Mouse (Mus musculus): ENCODE measurements around the gene Gm19426. TPM values are rescaled to one million over a fixed set of nuclear protein-coding genes. Genes with fewer than 3 reads are reported as not detected.

The Gm19426 gene
- polyA plus RNA-seq (2014; fragmentation: Nextera tagmentation; extraction: Ambion mirVana) = 3.1 and 3.8 TPM in 2 replicates

GRCm38 (mm10) chr2:84743561-84743960 lies at the start of gene Gm19426:
Gene Gm19426 (minus strand): TSS chr2:84743655.
- ATAC-seq = peak; percentile 92
- Histone ChIP-seq H3K9me3 (replicated peaks; ENCODE audit: control insufficient read depth, low read length) (no peaks in the 10 kb centered on the region), H3K27me3 (replicated peaks; ENCODE audit: control insufficient read depth, insufficient read depth, low read length) (no peaks in the 10 kb centered on the region), H3K27ac (ENCODE audit: low read depth, low read length) (peak within 1 kb of the TSS; percentile 98), H3K4me2 (ENCODE audit: low read length) (peak within 1 kb of the TSS; percentile 89), H3K4me3 (ENCODE audit: low read depth, low read length) (peak within 1 kb of the TSS; percentile 75), H3K36me3 (ENCODE audit: control insufficient read depth, insufficient read depth, low read length) (peaks cover 3% of the 10 kb centered on the region; the same call in 1 of the 2 replicates), H3K4me1 (ENCODE audit: control insufficient read depth, insufficient read depth, low read length) (peaks cover 37% of the 10 kb centered on the region), H3K9ac (ENCODE audit: low read length) (peak within 1 kb of the TSS; percentile 94)
- WGBS = under 1% methylated on average over 25 of the region's 25 CpGs
- peak; percentile 98 for DNase-seq (ENCODE audit: low spot score)

- Histone ChIP-seq H3K9me3 (replicated peaks; ENCODE audit: control insufficient read depth, low read length) (no peaks in the 10 kb centered on the region), H3K27me3 (replicated peaks; ENCODE audit: control insufficient read depth, insufficient read depth, low read length) (no peaks in the 10 kb centered on the region), H3K4me1 (ENCODE audit: control insufficient read depth, insufficient read depth, low read length) (no peaks in the 10 kb centered on the region), H3K27ac (ENCODE audit: low read depth, low read length) (no peak overlapping the region), H3K4me2 (ENCODE audit: low read length) (no peak overlapping the region), H3K36me3 (ENCODE audit: control insufficient read depth, insufficient read depth, low read length) (no peaks in the 10 kb centered on the region), H3K4me3 (ENCODE audit: low read depth, low read length) (no peak overlapping the region), H3K9ac (ENCODE audit: low read length) (no peak overlapping the region)
- no peak for ATAC-seq
- DNase-seq (ENCODE audit: low spot score) = no peak
- WGBS = 96% methylated on average over 3 of the region's 3 CpGs
Measured at GRCm38 (mm10) chr2:84793154-84793553, 49.7 kb upstream of the Gm19426 start.

- Histone ChIP-seq H3K4me3 (ENCODE audit: low read depth, low read length) (no peak overlapping the region), H3K27me3 (replicated peaks; ENCODE audit: control insufficient read depth, insufficient read depth, low read length) (no peaks in the 10 kb centered on the region), H3K27ac (ENCODE audit: low read depth, low read length) (no peak overlapping the region), H3K36me3 (ENCODE audit: control insufficient read depth, insufficient read depth, low read length) (no peaks in the 10 kb centered on the region), H3K4me2 (ENCODE audit: low read length) (no peak overlapping the region), H3K9ac (ENCODE audit: low read length) (no peak overlapping the region), H3K9me3 (replicated peaks; ENCODE audit: control insufficient read depth, low read length) (no peaks in the 10 kb centered on the region), H3K4me1 (ENCODE audit: control insufficient read depth, insufficient read depth, low read length) (no peaks in the 10 kb centered on the region)
- WGBS = 90% methylated on average over 3 of the region's 3 CpGs
- ATAC-seq (no peak), DNase-seq (ENCODE audit: low spot score) (no peak)
Measured at GRCm38 (mm10) chr2:84792516-84792915, 49.1 kb upstream of the Gm19426 start.

GRCm38 (mm10) chr2:84790418-84790817 lies 47.0 kb upstream of the Gm19426 start:
- WGBS = 63% methylated on average over 9 of the region's 9 CpGs
- no peaks in the 10 kb centered on the region for H3K27me3 ChIP-seq (replicated peaks; ENCODE audit: control insufficient read depth, insufficient read depth, low read length)
- no peak overlapping the region for H3K4me2 ChIP-seq (ENCODE audit: low read length)
- H3K27ac ChIP-seq (ENCODE audit: low read depth, low read length) = no peak overlapping the region
- H3K4me3 ChIP-seq (ENCODE audit: low read depth, low read length) = no peak overlapping the region
- ATAC-seq = no peak
- H3K36me3 ChIP-seq (ENCODE audit: control insufficient read depth, insufficient read depth, low read length) = no peaks in the 10 kb centered on the region
- no peaks in the 10 kb centered on the region for H3K4me1 ChIP-seq (ENCODE audit: control insufficient read depth, insufficient read depth, low read length)
- DNase-seq (ENCODE audit: low spot score) = no peak
- no peaks in the 10 kb centered on the region for H3K9me3 ChIP-seq (replicated peaks; ENCODE audit: control insufficient read depth, low read length)
- H3K9ac ChIP-seq (ENCODE audit: low read length) = no peak overlapping the region

- no peak overlapping the region for H3K9ac ChIP-seq (ENCODE audit: low read length)
- no peaks in the 10 kb centered on the region for H3K9me3 ChIP-seq (replicated peaks; ENCODE audit: control insufficient read depth, low read length)
- ATAC-seq (no peak), DNase-seq (ENCODE audit: low spot score) (no peak)
- H3K27me3 ChIP-seq (replicated peaks; ENCODE audit: control insufficient read depth, insufficient read depth, low read length) = no peaks in the 10 kb centered on the region
- no peaks in the 10 kb centered on the region for H3K4me1 ChIP-seq (ENCODE audit: control insufficient read depth, insufficient read depth, low read length)
- H3K36me3 ChIP-seq (ENCODE audit: control insufficient read depth, insufficient read depth, low read length) = no peaks in the 10 kb centered on the region
- WGBS = 86% methylated on average over 3 of the region's 3 CpGs
- H3K4me3 ChIP-seq (ENCODE audit: low read depth, low read length) = no peak overlapping the region
- H3K27ac ChIP-seq (ENCODE audit: low read depth, low read length) = no peak overlapping the region
- H3K4me2 ChIP-seq (ENCODE audit: low read length) = no peak overlapping the region
Measured at GRCm38 (mm10) chr2:84788316-84788715, 44.9 kb upstream of the Gm19426 start.

- H3K9ac ChIP-seq (ENCODE audit: low read length) = no peak overlapping the region
- no peak for DNase-seq (ENCODE audit: low spot score)
- no peak for ATAC-seq
- H3K36me3 ChIP-seq (ENCODE audit: control insufficient read depth, insufficient read depth, low read length) = no peaks in the 10 kb centered on the region
- no peak overlapping the region for H3K4me3 ChIP-seq (ENCODE audit: low read depth, low read length)
- no peak overlapping the region for H3K27ac ChIP-seq (ENCODE audit: low read depth, low read length)
- no peaks in the 10 kb centered on the region for H3K9me3 ChIP-seq (replicated peaks; ENCODE audit: control insufficient read depth, low read length)
- 91% methylated on average over 3 of the region's 3 CpGs for WGBS
- H3K4me2 ChIP-seq (ENCODE audit: low read length) = no peak overlapping the region
- H3K27me3 ChIP-seq (replicated peaks; ENCODE audit: control insufficient read depth, insufficient read depth, low read length) = no peaks in the 10 kb centered on the region
- no peaks in the 10 kb centered on the region for H3K4me1 ChIP-seq (ENCODE audit: control insufficient read depth, insufficient read depth, low read length)
Measured at GRCm38 (mm10) chr2:84783840-84784566, 40.5 kb upstream of the Gm19426 start.

- Histone ChIP-seq H3K27me3 (replicated peaks; ENCODE audit: control insufficient read depth, insufficient read depth, low read length) (no peaks in the 10 kb centered on the region), H3K27ac (ENCODE audit: low read depth, low read length) (no peak overlapping the region), H3K9ac (ENCODE audit: low read length) (no peak overlapping the region), H3K4me1 (ENCODE audit: control insufficient read depth, insufficient read depth, low read length) (no peaks in the 10 kb centered on the region), H3K9me3 (replicated peaks; ENCODE audit: control insufficient read depth, low read length) (no peaks in the 10 kb centered on the region), H3K36me3 (ENCODE audit: control insufficient read depth, insufficient read depth, low read length) (no peaks in the 10 kb centered on the region), H3K4me2 (ENCODE audit: low read length) (no peak overlapping the region), H3K4me3 (ENCODE audit: low read depth, low read length) (no peak overlapping the region)
- no peak for DNase-seq (ENCODE audit: low spot score)
- 86% methylated on average over 1 of the region's 1 CpGs for WGBS
- no peak for ATAC-seq
Measured at GRCm38 (mm10) chr2:84783315-84783714, 39.9 kb upstream of the Gm19426 start.

GRCm38 (mm10) chr2:84779210-84779609 lies 35.8 kb upstream of the Gm19426 start:
- Histone ChIP-seq H3K9me3 (replicated peaks; ENCODE audit: control insufficient read depth, low read length) (no peaks in the 10 kb centered on the region), H3K4me1 (ENCODE audit: control insufficient read depth, insufficient read depth, low read length) (peaks cover 9% of the 10 kb centered on the region), H3K9ac (ENCODE audit: low read length) (no peak overlapping the region), H3K4me3 (ENCODE audit: low read depth, low read length) (no peak overlapping the region), H3K4me2 (ENCODE audit: low read length) (no peak overlapping the region), H3K27me3 (replicated peaks; ENCODE audit: control insufficient read depth, insufficient read depth, low read length) (no peaks in the 10 kb centered on the region), H3K36me3 (ENCODE audit: control insufficient read depth, insufficient read depth, low read length) (no peaks in the 10 kb centered on the region), H3K27ac (ENCODE audit: low read depth, low read length) (no peak overlapping the region)
- WGBS = 58% methylated on average over 6 of the region's 6 CpGs
- DNase-seq (ENCODE audit: low spot score) = no peak
- no peak for ATAC-seq

- no peak overlapping the region for H3K4me2 ChIP-seq (ENCODE audit: low read length)
- peak; percentile 39 for DNase-seq (ENCODE audit: low spot score)
- no peaks in the 10 kb centered on the region for H3K36me3 ChIP-seq (ENCODE audit: control insufficient read depth, insufficient read depth, low read length)
- no peak for ATAC-seq
- H3K4me1 ChIP-seq (ENCODE audit: control insufficient read depth, insufficient read depth, low read length) = peaks cover 9% of the 10 kb centered on the region
- WGBS = 58% methylated on average over 3 of the region's 3 CpGs
- no peak overlapping the region for H3K9ac ChIP-seq (ENCODE audit: low read length)
- H3K27ac ChIP-seq (ENCODE audit: low read depth, low read length) = no peak overlapping the region
- H3K4me3 ChIP-seq (ENCODE audit: low read depth, low read length) = no peak overlapping the region
- H3K9me3 ChIP-seq (replicated peaks; ENCODE audit: control insufficient read depth, low read length) = no peaks in the 10 kb centered on the region
- no peaks in the 10 kb centered on the region for H3K27me3 ChIP-seq (replicated peaks; ENCODE audit: control insufficient read depth, insufficient read depth, low read length)
Measured at GRCm38 (mm10) chr2:84777706-84778105, 34.3 kb upstream of the Gm19426 start.
